Mouse (Mus musculus): ENCODE results near the gene Degs2.

DNA sequence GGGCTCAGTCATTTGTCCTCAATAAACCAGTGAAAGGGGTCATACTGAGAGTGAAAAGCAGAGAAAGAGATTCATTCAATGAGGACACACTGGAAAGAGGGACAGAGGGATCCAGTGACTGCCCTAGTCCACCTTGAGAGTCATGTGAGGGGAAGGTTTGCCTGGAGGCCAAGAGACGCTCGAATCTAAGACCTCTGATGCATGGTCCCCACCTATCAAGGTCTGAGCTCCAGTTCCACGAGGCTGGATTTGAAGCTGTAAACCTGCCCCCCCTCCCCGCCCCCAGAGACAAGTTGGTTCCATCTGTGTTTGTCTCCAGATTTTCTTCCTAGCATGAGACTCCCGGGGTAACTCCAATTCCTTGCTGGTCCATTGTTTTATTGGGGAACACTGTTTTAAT is 13.7 kb upstream of the Degs2 start:
- TF ChIP-seq POLR2A (IDR thresholded peaks at IDR 0.05; ENCODE audit: low read depth, low read length) (no peak), CTCF (IDR thresholded peaks at IDR 0.05; ENCODE audit: borderline replicate concordance, insufficient read depth, low read length) (no peak)
